Mouse (Mus musculus) small intestine, adult 2 months (tissue): Measurements from ENCODE around the gene Abhd14b. TPM values are rescaled to one million over a fixed set of nuclear protein-coding genes. Genes with fewer than 3 reads are reported as not detected.

Experiments
- H3K27ac ChIP-seq: fragments of 200-500 bp; 2 replicates; pipeline ENCODE4 v1.5.1; 2012; ENCODE audit warnings: low read depth, low read length, control low read depth, inconsistent platforms; ENCODE audit not compliant: insufficient read depth
- H3K27me3 ChIP-seq: fragments of 200-500 bp; 2 replicates; pipeline ENCODE4 v1.6.1; 2012; ENCODE audit warnings: mild to moderate bottlenecking, moderate library complexity, low read length, inconsistent platforms; ENCODE audit not compliant: control insufficient read depth, insufficient read depth
- H3K36me3 ChIP-seq: fragments of 200-500 bp; 2 replicates; pipeline ENCODE4 v1.6.1; 2012; ENCODE audit warnings: mild to moderate bottlenecking, low read length, control low read depth, inconsistent platforms; ENCODE audit not compliant: control insufficient read depth, insufficient read depth
- H3K4me1 ChIP-seq: fragments of 200-500 bp; 2 replicates; pipeline ENCODE4 v1.6.1; 2012; ENCODE audit warnings: low read length, inconsistent platforms, mixed read lengths; ENCODE audit not compliant: control insufficient read depth, insufficient read depth, insufficient read length
- H3K4me3 ChIP-seq: fragments of 200-500 bp; 2 replicates; pipeline ENCODE4 v1.5.1; 2012; ENCODE audit warnings: low read depth, mild to moderate bottlenecking, control low read depth, inconsistent platforms, low read length, moderate library complexity
- CTCF ChIP-seq: fragments of 200-500 bp; IDR thresholded peaks from 2 replicates; pipeline ENCODE4 v1.5.1; 2012; ENCODE audit warnings: low read depth, mild to moderate bottlenecking, control low read depth, inconsistent platforms, low read length, moderate library complexity, mixed read lengths; ENCODE audit not compliant: insufficient replicate concordance, insufficient read length; ENCODE audit errors: extremely low read depth
- POLR2A ChIP-seq: fragments of 200-500 bp; IDR thresholded peaks from 2 replicates; pipeline ENCODE4 v1.6.1; 2012; ENCODE audit warnings: low read depth, mild to moderate bottlenecking, control low read depth, inconsistent platforms, low read length, moderate library complexity
- WGBS: fragments of 180-500 bp; shearing (Covaris S2); methylation state at CpG from one replicate; pipeline ENCODE4 v1.1.7; 2018; 5-methylcytosine and 5-hydroxymethylcytosine counted together
- polyA plus RNA-seq: library from polyadenylated mRNA; depleted of rRNA; stranded (reverse); fragments of >200 nt; gene quantifications from 2 replicates; pipeline ENCODE4 v1.2.3, GENCODE M21; 2012

Gene Abhd14b
- polyA plus RNA-seq, 1 experiment: 53.1 TPM

DNA sequence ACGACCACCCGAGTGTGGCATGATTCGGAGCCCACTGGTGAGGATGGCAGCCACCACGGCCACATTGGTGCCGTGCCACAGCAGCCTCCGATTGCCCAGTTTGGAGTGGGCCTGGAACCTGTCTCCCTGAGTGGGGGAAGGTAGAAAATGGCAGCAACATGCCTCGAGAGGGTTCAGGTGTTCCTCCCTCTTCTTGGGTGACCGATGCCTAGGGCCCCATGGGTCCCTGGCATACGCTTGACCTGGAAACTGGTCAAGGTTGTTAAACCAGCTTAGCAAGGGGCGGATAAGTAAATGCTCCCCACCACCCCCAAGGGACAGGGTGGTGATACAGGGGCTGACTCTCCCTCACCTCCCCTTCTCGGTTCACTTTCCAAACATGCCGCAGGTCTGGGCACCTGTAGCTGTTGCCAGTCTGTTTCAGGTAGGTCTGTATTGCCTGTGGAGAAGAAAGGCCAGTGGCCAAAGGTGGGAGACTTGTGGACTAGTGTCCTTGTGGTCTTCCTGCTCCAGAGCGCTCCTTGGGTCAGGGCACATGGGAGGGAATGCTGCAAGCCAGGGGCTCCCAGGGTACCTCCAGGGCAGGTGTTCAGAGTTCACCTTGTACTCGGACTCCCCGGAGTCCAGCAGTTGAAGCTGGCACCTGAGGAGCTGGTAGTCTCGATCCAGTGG, 26.0 kb downstream of the Abhd14b start:
- H3K27me3 ChIP-seq: no peaks in the 10 kb centered on the region
- H3K36me3 ChIP-seq: no peaks in the 10 kb centered on the region
- TF ChIP-seq CTCF (no peak), POLR2A (no peak)
- 77% methylated on average over 16 of the region's 16 CpGs for WGBS
- H3K27ac ChIP-seq: no peak overlapping the region
- H3K4me1 ChIP-seq: peaks cover 27% of the 10 kb centered on the region
- H3K4me3 ChIP-seq: no peak overlapping the region

DNA sequence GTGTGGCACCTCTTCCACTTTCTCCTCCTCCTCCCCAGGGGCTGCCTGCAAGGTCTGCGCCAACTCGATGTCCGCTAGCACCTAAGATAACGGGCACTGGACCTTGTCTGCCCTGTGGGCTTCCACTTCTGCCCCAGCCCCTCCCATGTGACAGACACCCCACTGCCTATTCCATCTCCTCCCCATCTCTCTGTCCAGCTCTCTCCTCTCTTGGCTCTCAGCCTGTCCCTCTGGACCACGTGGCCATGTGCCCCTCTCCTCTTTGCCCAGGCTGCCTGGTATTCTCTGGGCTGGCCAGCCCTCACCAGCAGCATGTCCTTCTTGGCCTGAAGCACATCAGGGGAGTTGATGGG, 26.5 kb downstream of the Abhd14b start:
- H3K4me3 ChIP-seq: no peak overlapping the region
- H3K27me3 ChIP-seq: no peaks in the 10 kb centered on the region
- 53% methylated on average over 5 of the region's 5 CpGs for WGBS
- H3K4me1 ChIP-seq: peaks cover 27% of the 10 kb centered on the region
- no peaks in the 10 kb centered on the region for H3K36me3 ChIP-seq
- TF ChIP-seq POLR2A (no peak), CTCF (no peak)
- no peak overlapping the region for H3K27ac ChIP-seq

GRCm38 (mm10) chr9:106474456-106474855, 27.2 kb downstream of the Abhd14b start:
- 15% methylated on average over 6 of the region's 6 CpGs for WGBS
- Histone ChIP-seq H3K4me1 (peaks cover 27% of the 10 kb centered on the region), H3K4me3 (no peak overlapping the region), H3K27me3 (no peaks in the 10 kb centered on the region), H3K36me3 (no peaks in the 10 kb centered on the region; the same call in 1 of the 2 replicates), H3K27ac (no peak overlapping the region)
- TF ChIP-seq CTCF (peak; percentile 76), POLR2A (no peak)

- peak overlapping the region; percentile 56 for H3K4me3 ChIP-seq
- no peak overlapping the region for H3K27ac ChIP-seq
- TF ChIP-seq CTCF (no peak), POLR2A (no peak)
- no peaks in the 10 kb centered on the region; the same call in 1 of the 2 replicates for H3K36me3 ChIP-seq
- no peaks in the 10 kb centered on the region for H3K27me3 ChIP-seq
- peaks cover 27% of the 10 kb centered on the region for H3K4me1 ChIP-seq
- 57% methylated on average over 7 of the region's 7 CpGs for WGBS
Observed at GRCm38 (mm10) chr9:106475046-106475445, 27.8 kb downstream of the Abhd14b start.

DNA sequence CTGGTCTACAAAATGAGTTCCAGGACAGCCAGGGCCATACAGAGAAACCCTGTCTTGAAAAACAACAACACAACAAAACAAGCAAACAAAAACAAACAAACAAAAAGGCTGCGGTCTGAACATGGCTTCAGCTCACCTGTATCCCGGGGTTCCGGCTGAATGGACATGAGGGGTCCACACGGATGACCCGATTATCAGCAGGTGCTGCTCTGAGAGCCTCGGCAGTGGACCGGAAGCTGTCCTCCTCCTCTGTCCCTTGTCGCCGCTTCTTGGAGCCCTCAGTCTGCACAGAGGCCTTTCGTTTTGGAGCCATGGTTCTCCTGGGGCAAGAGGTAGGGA, 28.4 kb downstream of the Abhd14b start, which contains the start of gene Rrp9:
Gene Rrp9 (plus strand): TSS at position 301 of the 339 bp plus-strand sequence.
- Histone ChIP-seq H3K36me3 (no peaks in the 10 kb centered on the region; the same call in 1 of the 2 replicates), H3K27ac (peak within 1 kb of the TSS; percentile 73), H3K4me3 (peak within 1 kb of the TSS; percentile 56), H3K27me3 (no peaks in the 10 kb centered on the region), H3K4me1 (peaks cover 27% of the 10 kb centered on the region)
- 55% methylated on average over 10 of the region's 10 CpGs for WGBS
- TF ChIP-seq POLR2A (no peak), CTCF (no peak)

- Histone ChIP-seq H3K27me3 (no peaks in the 10 kb centered on the region), H3K27ac (peak overlapping the region; percentile 73), H3K4me3 (peak overlapping the region; percentile 56), H3K36me3 (peaks cover 3% of the 10 kb centered on the region; the same call in 1 of the 2 replicates), H3K4me1 (peaks cover 27% of the 10 kb centered on the region)
- TF ChIP-seq POLR2A (no peak), CTCF (no peak)
- WGBS: 4% methylated on average over 16 of the region's 16 CpGs
Observed at GRCm38 (mm10) chr9:106476002-106476923, 29.0 kb downstream of the Abhd14b start.
